Mouse (Mus musculus): ENCODE data around the gene Nhs. TPM values are rescaled to one million over a fixed set of nuclear protein-coding genes. Genes with fewer than 3 reads are reported as not detected.
A peak's percentile ranks its signal among the peaks of the same experiment; 100 is the strongest.

Nhs gene
- total RNA-seq, 2 experiments from 2014 or later: 4.0 to 4.1 TPM

DNA sequence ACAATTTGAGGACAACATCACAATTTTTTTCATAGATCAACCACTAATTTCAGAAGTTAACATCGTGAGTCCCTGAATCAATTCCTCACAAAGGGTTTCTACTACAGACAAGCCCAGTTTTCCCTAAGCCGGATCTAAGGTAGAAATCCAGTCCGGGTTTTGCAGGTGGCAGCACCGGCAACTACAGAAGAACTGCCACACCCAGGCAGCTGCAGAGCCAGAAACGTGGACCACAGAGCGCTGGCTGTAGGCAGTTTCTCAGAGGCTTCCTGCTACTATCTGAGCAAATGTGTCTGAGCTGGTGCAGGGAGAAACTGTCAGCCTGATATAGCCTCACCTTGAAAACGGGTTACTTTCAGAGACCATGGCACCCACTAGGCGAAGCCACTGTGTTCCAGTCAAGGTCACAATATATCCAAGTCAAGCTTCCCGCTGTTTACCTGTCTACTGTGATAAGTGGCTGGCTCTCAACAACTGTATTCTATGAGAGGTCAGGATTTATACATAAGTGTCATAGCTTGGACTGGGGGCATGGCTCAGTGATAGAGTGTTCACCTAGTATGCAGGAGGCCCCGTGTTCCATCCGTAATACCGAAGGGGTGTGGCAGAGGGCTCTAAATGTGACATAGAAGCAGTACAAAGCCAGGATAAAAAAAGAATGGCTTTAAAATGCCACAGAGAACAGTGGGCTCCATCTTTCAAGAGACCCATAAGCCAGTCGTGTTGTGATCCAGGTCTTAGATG, 134.1 kb downstream of the Nhs start:
- intact Hi-C loops (cut with DNase I): no loop called here
- peak in 1 of 2 experiments; percentile 17 for DNase-seq (ENCODE audit: low spot score in 2 of 2)

DNA sequence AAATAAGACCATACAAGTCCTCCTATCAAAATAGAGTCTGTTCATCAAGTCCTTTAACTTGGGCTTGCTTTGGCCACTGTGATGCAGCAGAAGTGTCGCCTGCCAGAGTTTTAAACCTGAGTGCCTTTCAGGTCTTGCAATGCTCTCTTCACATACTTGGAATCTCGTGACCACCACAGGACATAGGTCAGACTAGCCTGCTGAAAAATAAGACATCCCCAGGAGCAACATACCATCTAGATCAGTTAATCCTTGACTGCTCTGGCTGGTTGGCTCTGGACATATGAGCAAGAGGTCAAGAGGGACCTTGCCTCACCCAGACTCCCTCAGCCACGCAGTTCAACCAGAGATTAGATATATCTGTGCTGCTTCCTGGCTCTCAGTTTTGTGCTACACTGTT, 137.8 kb downstream of the Nhs start:
- DNase-seq (ENCODE audit: low spot score in 2 of 2): no peak
- intact Hi-C loops (cut with DNase I): no loop called here

- intact Hi-C loops (cut with DNase I): no loop called here
- DNase-seq (ENCODE audit: low spot score in 2 of 2): no peak
These were observed 139.4 kb downstream of the Nhs start for GRCm38 (mm10) chrX:162020039-162020566.

DNA sequence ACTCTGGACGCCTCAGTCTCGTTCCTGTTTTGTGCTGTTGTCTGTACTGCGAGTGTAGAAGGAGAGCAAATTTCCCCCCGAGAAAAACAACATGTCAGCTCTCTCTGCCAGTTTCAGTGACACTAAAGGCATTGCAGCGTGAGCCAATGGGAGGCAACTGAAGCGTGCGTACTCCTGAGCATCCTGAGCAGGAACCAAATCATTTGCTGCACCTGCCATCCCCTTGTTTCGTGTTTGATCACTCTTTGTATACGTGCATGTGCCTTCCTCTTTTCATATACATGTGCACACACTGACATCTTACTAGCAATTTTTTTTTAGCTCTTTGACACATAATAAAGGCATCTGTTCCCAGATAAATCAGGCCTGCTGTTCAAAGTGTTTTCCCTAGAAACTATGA, 142.1 kb downstream of the Nhs start:
- intact Hi-C loops (cut with DNase I): no loop called here
- DNase-seq (ENCODE audit: low spot score in 2 of 2): no peak

- no peak for DNase-seq (ENCODE audit: low spot score in 2 of 2)
- intact Hi-C loops (cut with DNase I): no loop called here
These were observed 147.0 kb downstream of the Nhs start for GRCm38 (mm10) chrX:162012570-162012969.

- DNase-seq (ENCODE audit: low spot score in 2 of 2): no peak
- intact Hi-C loops (cut with DNase I): no loop called here
These were observed 149.7 kb downstream of the Nhs start for GRCm38 (mm10) chrX:162009876-162010275.

DNA sequence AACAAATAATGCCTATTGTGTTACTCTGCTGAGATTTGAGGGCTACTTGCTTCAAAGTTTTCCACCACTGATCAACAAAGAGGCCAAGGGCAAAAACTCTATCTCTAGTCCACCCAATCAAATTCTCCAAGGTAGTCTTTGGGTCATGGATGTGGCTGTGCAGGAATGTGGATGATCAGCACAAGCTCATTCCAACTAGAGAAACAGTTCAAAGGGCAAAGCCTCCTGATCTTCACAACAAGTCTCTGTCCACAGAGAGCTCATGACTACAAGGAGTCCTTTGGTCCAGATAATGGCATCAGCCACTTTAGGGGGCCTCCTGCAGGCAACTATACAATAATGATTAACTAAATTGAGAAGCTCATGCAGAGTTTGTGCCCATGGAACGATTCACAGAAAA, 155.7 kb downstream of the Nhs start:
- intact Hi-C loops (cut with DNase I): no loop called here
- DNase-seq (ENCODE audit: low spot score in 2 of 2): no peak

DNA sequence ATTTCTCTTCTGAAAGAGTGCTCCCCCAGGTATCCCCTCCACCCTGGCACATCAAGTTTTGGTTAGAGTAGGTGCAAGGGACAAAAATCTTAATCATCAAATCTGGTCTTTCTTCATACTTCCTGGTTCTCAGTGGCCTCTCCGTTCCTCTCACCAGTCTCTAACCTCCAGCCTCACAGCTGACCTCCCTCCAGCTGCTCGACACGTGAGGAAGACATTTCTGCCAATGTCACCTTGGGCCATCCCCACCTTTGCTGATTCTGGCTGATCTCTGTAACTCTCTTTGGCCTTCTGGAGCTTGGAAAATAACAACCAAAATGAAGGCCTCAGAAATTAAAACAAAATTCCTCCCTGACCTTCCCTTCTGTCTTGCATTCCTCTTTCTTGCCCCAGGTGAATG, 160.7 kb downstream of the Nhs start:
- DNase-seq (ENCODE audit: low spot score in 2 of 2): no peak
- intact Hi-C loops (cut with DNase I): no loop called here

GRCm38 (mm10) chrX:161997170-161997795, 162.2 kb downstream of the Nhs start:
- intact Hi-C loops (cut with DNase I): no loop called here
- no peak for DNase-seq (ENCODE audit: low spot score in 2 of 2)

DNA sequence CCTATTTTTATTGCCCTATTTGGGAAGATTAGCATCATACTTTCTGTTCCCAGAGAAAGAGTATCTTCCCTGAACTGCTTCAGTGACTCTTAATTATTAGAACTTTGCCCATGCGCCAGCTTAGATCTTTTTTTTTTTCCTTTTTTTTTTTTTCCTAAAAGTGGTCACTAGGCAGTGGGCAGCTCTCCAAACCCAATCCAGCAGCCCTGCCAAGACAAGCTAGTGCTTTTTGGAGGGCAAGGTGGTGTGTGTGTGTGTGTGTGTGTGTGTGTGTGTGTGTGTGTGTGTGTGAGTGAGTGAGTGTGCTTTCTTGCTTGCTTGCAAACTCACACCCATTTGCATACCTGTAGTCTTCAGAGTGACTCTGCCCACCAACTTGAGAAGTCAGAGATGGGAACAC, 169.4 kb downstream of the Nhs start:
- intact Hi-C loops (cut with DNase I): no loop called here
- no peak for DNase-seq (ENCODE audit: low spot score in 2 of 2)

DNA sequence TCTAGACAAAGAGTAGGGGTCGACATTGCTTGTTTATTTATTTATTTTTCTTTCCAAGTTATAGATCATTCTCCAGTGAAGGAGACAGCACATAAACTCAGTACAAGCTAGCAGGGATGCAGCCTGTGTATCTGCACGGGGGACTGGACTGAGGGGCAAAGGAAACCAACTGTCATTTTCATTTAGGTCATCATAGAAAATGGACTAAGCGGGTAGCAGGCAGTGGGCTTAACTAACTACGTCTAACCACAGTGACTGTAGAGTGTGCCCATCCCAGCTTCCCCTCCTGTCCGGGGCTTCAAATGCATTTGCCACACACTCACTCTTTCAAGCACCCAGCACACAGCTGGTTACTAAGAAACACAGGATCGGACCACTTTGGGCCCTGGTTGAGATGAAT, 174.6 kb downstream of the Nhs start:
- intact Hi-C loops (cut with DNase I): no loop called here
- no peak for DNase-seq (ENCODE audit: low spot score in 2 of 2)

GRCm38 (mm10) chrX:161981399-161981798, 178.1 kb downstream of the Nhs start:
- DNase-seq (ENCODE audit: low spot score in 2 of 2): no peak
- intact Hi-C loops (cut with DNase I): no loop called here

GRCm38 (mm10) chrX:161979946-161980345, 179.6 kb downstream of the Nhs start:
- intact Hi-C loops (cut with DNase I): loop anchor here (5.0 kb wide), 1 partner anchor 107 kb away; no protein-coding TSS in a partner anchor

GRCm38 (mm10) chrX:161977236-161977841, 182.2 kb downstream of the Nhs start:
- intact Hi-C loops (cut with DNase I): loop anchor here (5.0 kb wide), 1 partner anchor 110 kb away; no protein-coding TSS in a partner anchor
- DNase-seq (ENCODE audit: low spot score in 2 of 2): peak in 1 of 2 experiments; percentile 54

More at GRCm38 (mm10) chrX:161979946-161980345, 179.6 kb downstream of the Nhs start:
- DNase-seq (ENCODE audit: low spot score in 2 of 2): no peak

- no peak for DNase-seq (ENCODE audit: low spot score in 2 of 2)
- intact Hi-C loops (cut with DNase I): loop anchor here (5.0 kb wide), 1 partner anchor 111 kb away; no protein-coding TSS in a partner anchor
These were observed 183.2 kb downstream of the Nhs start for GRCm38 (mm10) chrX:161976376-161976775.

GRCm38 (mm10) chrX:161973572-161973971, 186.0 kb downstream of the Nhs start:
- DNase-seq (ENCODE audit: low spot score in 2 of 2): no peak
- intact Hi-C loops (cut with DNase I): no loop called here

DNA sequence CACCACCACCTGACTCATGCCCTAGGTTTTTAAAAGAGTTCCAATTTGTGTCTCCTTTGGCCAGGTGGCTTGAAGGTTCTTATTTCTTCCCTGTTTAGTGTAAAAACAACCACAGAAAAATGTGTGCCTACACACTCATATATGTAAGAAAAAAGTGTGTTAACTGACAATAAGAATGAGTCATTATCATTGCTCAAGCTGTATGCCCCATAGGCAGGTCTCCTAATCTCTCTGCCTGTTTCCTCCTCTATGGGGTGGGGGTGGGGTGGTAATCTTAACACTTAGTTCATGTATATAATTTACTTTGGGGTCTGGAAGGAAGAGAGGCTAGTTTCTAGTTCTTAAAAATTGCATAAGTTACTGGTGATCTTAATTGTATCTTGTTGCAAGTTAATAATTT, 186.8 kb downstream of the Nhs start:
- DNase-seq (ENCODE audit: low spot score in 2 of 2): no peak
- intact Hi-C loops (cut with DNase I): no loop called here

- no peak for DNase-seq (ENCODE audit: low spot score in 2 of 2)
- intact Hi-C loops (cut with DNase I): no loop called here
These were observed 187.5 kb downstream of the Nhs start for GRCm38 (mm10) chrX:161971961-161972502.

DNA sequence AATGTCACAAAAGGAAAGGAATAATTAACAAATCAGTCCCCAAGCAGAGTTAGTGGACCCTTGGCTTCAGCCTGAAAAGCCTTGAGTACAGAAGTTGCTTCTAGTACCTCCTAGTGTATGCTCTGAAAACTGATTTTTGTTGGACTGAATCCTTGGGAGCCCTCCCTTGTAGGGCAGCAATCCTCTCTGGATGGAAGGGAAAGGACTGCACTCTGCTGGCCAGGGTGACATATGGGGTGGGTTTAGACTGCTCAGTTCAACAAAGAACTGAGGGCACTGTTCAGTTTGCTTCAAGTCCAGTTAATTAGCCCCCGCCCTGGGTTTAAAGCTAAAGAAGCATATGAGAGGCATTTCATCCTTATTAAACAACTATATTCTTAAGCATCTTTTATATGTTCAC, 188.4 kb downstream of the Nhs start:
- DNase-seq (ENCODE audit: low spot score in 2 of 2): no peak
- intact Hi-C loops (cut with DNase I): no loop called here

GRCm38 (mm10) chrX:161967692-161968091, 191.8 kb downstream of the Nhs start:
- peak; percentile 10 to 17 for DNase-seq (ENCODE audit: low spot score in 2 of 2)
- intact Hi-C loops (cut with DNase I): loop anchor here (2.0 to 5.0 kb wide), 2 partner anchors 190 to 311 kb away; partner anchors contain the start of gene Nhs
